Mouse (Mus musculus): ENCODE measurements at regions not wholly inside any gene's neighbourhood (a gene's known extent, or its start where the extent isn't known, plus 50 kb on each side); places are given as distances from the start of the nearest gene placed in this dataset.

DNA sequence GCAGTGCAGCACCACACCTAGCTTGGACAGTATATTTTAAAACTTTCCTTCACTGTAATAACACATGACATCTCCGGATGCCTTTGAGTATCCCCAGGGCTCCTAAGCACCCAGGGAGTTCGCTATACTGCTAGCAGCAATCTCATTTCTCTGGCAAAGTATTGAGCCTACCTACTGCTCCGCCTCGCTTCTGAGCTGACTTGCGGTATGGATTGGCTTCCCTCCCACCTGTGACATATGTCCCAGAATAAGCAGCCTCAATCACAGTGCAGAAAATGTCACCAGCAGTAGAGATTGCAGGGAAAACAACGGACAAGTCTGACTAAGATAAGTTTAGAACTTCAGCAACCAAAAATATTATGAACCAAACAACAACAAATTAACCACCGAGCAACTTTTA, 131.8 kb downstream of the Gm10260 start:
- no peak overlapping the region for H3K27ac ChIP-seq
- H3K4me3 ChIP-seq: no peak overlapping the region
- H3K4me1 ChIP-seq (replicated peaks): no peaks in the 10 kb centered on the region
- ATAC-seq (ENCODE audit: low FRiP score): no peak
- 89% methylated on average over 7 of the region's 7 CpGs for WGBS
- H3K36me3 ChIP-seq: no peaks in the 10 kb centered on the region
- no peak overlapping the region for H3K9ac ChIP-seq
- no peaks in the 10 kb centered on the region for H3K27me3 ChIP-seq
- H3K4me2 ChIP-seq: no peak overlapping the region
- H3K9me3 ChIP-seq: no peaks in the 10 kb centered on the region

DNA sequence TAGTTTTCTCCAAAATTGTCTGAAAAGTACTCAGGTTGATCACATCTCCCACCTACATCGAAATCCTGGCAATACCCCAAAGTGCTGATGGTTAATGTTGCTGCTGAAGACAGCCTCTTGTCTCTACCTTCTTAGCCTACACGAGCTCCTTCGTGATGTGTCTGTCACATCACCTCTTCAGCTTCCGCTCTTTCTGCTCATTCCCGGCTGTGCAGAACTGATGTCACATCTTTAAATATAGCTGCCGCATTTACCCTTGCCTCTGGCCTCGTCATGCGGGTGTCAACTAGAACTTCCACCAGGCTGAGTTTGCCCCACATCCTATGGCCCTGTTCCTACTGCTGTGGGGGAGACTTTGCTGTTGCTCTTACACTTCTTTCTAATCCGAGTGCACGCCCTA, 133.2 kb downstream of the Gm10260 start:
- no peak overlapping the region for H3K4me3 ChIP-seq
- ATAC-seq (ENCODE audit: low FRiP score): no peak
- no peak overlapping the region for H3K4me2 ChIP-seq
- no peaks in the 10 kb centered on the region for H3K27me3 ChIP-seq
- no peaks in the 10 kb centered on the region for H3K36me3 ChIP-seq
- no peak overlapping the region for H3K9ac ChIP-seq
- H3K4me1 ChIP-seq (replicated peaks): no peaks in the 10 kb centered on the region
- no peaks in the 10 kb centered on the region for H3K9me3 ChIP-seq
- no peak overlapping the region for H3K27ac ChIP-seq
- 95% methylated on average over 10 of the region's 10 CpGs for WGBS

DNA sequence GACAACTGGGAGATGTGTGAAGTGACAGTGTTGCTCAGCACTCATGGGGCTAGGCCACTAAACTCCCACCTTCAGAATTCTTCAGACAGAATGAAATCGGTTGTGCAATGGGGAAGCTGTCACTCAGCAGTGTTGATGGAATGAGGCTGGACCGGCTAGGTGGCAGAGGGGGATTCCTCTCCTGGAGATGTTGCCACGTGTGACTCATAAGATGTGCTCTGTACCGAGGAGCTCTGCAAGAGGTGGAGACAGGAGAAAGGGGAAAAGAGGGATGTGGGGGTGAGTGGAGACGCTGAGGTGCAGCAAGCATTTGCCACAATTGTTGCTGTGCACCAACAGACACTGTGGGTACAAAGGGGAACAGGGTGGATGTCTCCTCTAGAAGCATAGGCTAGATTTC, 133.6 kb downstream of the Gm10260 start:
- H3K4me1 ChIP-seq (replicated peaks): no peaks in the 10 kb centered on the region
- no peaks in the 10 kb centered on the region for H3K27me3 ChIP-seq
- H3K27ac ChIP-seq: no peak overlapping the region
- H3K9ac ChIP-seq: no peak overlapping the region
- 84% methylated on average over 5 of the region's 5 CpGs for WGBS
- no peak overlapping the region for H3K4me2 ChIP-seq
- H3K9me3 ChIP-seq: no peaks in the 10 kb centered on the region
- no peak overlapping the region for H3K4me3 ChIP-seq
- ATAC-seq (ENCODE audit: low FRiP score): no peak
- H3K36me3 ChIP-seq: no peaks in the 10 kb centered on the region

DNA sequence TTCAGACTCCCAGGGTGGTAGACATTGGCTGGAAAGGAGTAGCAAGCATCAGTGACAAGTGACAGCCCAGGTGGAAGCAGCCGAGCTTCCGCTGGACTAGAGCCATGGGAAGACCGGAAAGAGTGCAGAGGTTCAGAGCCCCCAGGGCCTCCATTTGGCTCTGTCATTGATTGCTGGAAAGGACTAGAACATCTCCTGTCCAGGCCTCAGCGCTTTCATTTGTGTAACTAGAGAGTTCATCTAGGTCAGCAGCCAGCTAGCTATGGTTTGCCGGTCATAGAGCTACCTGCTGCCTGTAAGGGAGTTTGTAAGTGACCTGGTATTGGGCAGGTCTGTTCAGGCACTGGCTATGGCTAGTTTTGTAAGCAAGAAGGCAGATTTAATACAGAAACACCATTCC, 134.3 kb downstream of the Gm10260 start:
- Histone ChIP-seq H3K9me3 (no peaks in the 10 kb centered on the region), H3K4me1 (replicated peaks) (no peaks in the 10 kb centered on the region), H3K4me2 (no peak overlapping the region), H3K27me3 (no peaks in the 10 kb centered on the region), H3K27ac (no peak overlapping the region), H3K36me3 (no peaks in the 10 kb centered on the region), H3K4me3 (no peak overlapping the region), H3K9ac (no peak overlapping the region)
- WGBS: 95% methylated on average over 5 of the region's 5 CpGs
- no peak for ATAC-seq (ENCODE audit: low FRiP score)

DNA sequence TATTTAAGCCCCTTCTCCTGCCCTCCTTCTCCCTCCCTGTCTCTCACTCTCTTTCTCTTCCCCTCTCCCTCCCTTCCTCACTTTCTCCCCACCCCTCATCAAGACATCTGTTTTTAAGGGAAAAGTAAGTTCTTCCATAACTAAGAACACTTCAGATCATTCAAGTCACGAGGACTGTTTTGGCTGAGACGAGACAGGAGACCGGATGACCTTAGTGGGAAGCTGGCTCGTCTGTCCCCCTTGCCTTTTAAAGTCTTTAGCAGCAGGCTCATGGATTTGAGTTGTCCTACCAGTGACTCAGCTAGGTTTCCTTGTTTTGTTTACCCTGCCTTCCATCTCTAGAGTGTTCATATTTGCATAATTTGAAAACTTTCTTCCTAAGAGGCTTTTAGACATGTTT, 135.0 kb downstream of the Gm10260 start:
- H3K4me2 ChIP-seq: no peak overlapping the region
- H3K9me3 ChIP-seq: no peaks in the 10 kb centered on the region
- no peak for ATAC-seq (ENCODE audit: low FRiP score)
- H3K4me1 ChIP-seq (replicated peaks): no peaks in the 10 kb centered on the region
- H3K36me3 ChIP-seq: no peaks in the 10 kb centered on the region
- H3K27me3 ChIP-seq: no peaks in the 10 kb centered on the region
- H3K27ac ChIP-seq: no peak overlapping the region
- 86% methylated on average over 4 of the region's 4 CpGs for WGBS
- no peak overlapping the region for H3K4me3 ChIP-seq
- H3K9ac ChIP-seq: no peak overlapping the region

DNA sequence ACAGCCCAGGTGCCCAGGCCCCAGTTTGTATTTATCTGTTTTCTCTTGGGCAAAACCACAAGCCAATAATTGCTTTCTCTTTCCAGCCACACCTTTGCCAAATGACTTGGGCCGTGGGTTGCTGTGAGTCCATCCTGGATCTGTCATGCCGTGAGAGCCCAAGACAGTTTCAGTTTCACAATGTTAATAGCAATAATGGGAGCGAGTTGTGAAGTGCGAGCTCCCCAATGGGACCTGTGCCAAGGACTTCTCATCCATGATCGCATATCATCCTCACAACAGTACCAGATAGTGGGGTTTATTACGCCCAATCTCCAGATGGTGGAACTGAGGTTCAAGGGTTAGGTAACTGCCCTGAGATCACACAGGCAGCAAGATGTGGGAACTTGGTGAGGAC, 142.2 kb downstream of the Gm10260 start:
- H3K4me3 ChIP-seq: no peak overlapping the region
- no peaks in the 10 kb centered on the region for H3K27me3 ChIP-seq
- no peak for ATAC-seq (ENCODE audit: low FRiP score)
- no peak overlapping the region for H3K9ac ChIP-seq
- H3K36me3 ChIP-seq: no peaks in the 10 kb centered on the region
- H3K4me1 ChIP-seq (replicated peaks): no peaks in the 10 kb centered on the region
- no peaks in the 10 kb centered on the region for H3K9me3 ChIP-seq
- no peak overlapping the region for H3K27ac ChIP-seq
- WGBS: 92% methylated on average over 6 of the region's 6 CpGs
- no peak overlapping the region for H3K4me2 ChIP-seq

DNA sequence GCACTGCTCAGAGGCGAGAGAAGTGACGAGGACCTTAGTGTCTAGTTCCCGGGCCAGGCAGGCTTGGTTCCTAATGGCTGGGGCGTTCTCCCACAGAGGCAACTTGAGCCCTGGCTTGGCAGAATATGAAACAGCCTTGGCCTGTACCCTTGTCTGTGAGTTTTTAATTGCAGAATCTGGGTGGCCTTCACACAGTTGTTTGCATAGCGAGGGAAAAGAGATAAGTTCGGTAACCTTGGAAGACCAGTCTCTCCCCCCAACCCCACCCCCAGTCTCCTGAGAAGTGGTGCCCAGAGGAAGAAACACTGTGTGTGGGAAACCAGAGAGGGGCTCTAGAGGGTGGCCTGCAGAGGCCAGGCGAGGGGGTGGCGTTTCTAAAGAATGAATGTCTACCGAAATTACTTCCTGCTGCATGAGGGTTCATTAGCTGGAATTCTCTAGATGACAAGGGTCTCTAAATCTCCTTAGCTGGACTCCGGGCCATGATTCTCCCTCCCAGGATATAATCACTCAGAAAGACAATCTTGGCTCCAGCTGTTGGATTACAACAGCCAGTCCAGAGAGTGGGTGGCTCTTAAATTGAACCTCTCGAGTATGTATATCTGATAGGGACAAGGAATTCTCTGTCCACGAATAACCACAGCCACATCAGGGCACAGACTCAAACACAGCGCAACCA, 142.8 kb downstream of the Gm10260 start:
- WGBS: 81% methylated on average over 13 of the region's 13 CpGs
- Histone ChIP-seq H3K4me3 (no peak overlapping the region), H3K27ac (no peak overlapping the region), H3K9ac (no peak overlapping the region), H3K4me2 (no peak overlapping the region), H3K9me3 (no peaks in the 10 kb centered on the region), H3K36me3 (no peaks in the 10 kb centered on the region), H3K4me1 (replicated peaks) (no peaks in the 10 kb centered on the region), H3K27me3 (no peaks in the 10 kb centered on the region)
- ATAC-seq (ENCODE audit: low FRiP score): no peak

DNA sequence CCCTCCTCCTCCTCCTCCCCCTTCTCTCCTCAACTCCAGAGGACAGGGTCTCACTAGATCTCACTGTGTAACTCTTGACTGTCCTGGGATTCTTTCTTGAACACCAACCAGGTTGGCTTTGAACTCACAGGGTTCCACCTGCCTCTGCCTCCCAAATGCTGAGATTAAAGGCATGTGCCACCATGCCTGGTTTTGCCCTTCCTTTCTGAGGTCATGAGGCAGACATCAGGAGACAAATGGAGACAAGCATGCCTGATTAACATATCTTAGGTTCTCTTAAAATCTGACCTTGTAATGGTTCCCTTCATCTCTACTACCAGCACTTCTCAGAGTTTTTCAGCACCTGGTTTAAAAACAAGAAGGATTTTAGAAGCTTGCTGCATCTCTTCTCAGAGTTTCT, 143.5 kb downstream of the Gm10260 start:
- Histone ChIP-seq H3K4me1 (replicated peaks) (no peaks in the 10 kb centered on the region), H3K9me3 (no peaks in the 10 kb centered on the region), H3K4me3 (no peak overlapping the region), H3K9ac (no peak overlapping the region), H3K27ac (no peak overlapping the region), H3K27me3 (no peaks in the 10 kb centered on the region), H3K36me3 (no peaks in the 10 kb centered on the region), H3K4me2 (no peak overlapping the region)
- ATAC-seq (ENCODE audit: low FRiP score): no peak

DNA sequence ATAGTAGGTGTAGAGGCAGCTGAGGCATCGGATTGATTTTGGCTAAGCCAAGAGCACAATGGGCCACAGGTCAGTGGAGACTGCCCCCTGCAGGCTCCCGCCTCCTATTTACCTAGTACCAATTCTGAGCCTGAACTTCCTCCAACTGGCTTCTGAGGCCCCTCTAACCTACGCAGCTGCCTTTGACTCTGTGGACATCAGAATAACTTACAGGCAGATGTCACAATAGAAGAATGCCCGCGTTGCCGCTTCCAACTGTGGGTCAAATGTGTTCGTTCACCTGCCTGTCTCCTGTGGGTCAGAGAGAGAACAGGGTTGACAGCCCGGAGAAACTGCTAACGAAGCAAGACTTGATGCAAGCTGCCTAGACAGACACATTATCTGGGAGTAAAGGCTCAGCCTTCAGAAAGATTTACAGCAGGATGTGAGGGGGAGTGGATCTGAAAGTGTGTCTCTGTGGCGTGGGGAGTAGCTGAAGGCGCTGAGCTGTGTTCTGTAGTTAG, 153.2 kb downstream of the Gm10260 start:
- 0 out of 2 replicates have a peak overlapping the region, but pooled peaks have one; percentile 12 for H3K27ac ChIP-seq
- no peaks in the 10 kb centered on the region for H3K9me3 ChIP-seq
- H3K27me3 ChIP-seq: no peaks in the 10 kb centered on the region
- 29% methylated on average over 11 of the region's 11 CpGs for WGBS
- ATAC-seq (ENCODE audit: low FRiP score): no peak
- peaks cover 12% of the 10 kb centered on the region for H3K4me1 ChIP-seq (replicated peaks)
- no peak overlapping the region for H3K4me3 ChIP-seq
- H3K9ac ChIP-seq: no peak overlapping the region
- H3K36me3 ChIP-seq: no peaks in the 10 kb centered on the region
- H3K4me2 ChIP-seq: no peak overlapping the region

DNA sequence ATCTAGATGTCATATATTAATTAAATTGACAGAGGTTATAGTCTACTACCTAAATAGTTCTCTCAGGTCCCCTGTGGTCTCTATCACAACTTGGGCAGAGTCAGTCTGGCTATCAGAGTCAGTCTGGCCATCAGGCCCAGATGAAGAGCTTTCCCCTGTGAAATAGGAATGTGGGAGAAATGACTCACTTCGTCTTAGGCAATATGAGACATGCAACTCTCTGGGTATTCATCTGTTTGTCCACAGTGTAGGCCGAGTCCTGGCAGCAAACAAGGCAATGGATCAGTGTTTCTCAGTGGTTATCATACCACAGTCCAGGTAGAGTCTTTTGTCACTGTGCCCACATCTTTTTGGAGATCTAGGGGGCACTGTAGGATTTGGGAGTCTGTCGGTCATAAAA, 156.0 kb downstream of the Gm10260 start:
- Histone ChIP-seq H3K4me2 (no peak overlapping the region), H3K36me3 (no peaks in the 10 kb centered on the region), H3K9me3 (no peaks in the 10 kb centered on the region), H3K27ac (no peak overlapping the region), H3K4me3 (no peak overlapping the region), H3K4me1 (replicated peaks) (peaks cover 17% of the 10 kb centered on the region), H3K27me3 (no peaks in the 10 kb centered on the region), H3K9ac (no peak overlapping the region)
- 92% methylated on average over 3 of the region's 3 CpGs for WGBS
- no peak for ATAC-seq (ENCODE audit: low FRiP score)

DNA sequence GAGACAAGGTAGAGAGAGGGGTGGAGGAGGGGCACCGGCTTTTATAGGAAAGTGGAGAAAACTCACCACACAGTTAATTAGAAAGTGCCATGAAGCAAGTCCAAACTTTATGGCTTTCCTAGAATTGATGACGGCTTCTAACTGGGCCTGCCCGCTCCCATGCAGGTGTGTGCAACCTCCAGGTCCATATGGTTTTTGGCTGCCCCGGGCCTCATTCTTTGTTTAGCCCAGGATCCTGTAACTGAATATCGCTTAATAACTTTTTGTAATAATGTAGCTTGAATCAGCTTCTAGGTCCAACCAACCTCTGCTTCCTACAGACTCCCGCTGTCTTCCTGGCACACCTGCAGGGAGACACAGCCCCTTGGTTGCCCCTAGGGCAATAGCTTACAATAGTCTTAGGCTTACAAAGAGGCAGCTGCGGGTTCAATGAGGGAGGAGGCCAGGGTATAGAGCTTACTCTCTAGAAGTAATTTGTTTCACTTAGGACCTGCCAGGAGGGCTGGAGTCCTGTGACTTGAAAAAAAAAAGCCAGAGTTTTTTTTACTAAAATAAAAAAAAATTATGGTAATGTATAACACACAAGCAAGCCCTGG, 159.2 kb downstream of the Gm10260 start:
- no peak overlapping the region for H3K4me3 ChIP-seq
- no peaks in the 10 kb centered on the region for H3K27me3 ChIP-seq
- 70% methylated on average over 7 of the region's 7 CpGs for WGBS
- H3K27ac ChIP-seq: no peak overlapping the region
- no peak overlapping the region for H3K9ac ChIP-seq
- H3K9me3 ChIP-seq: no peaks in the 10 kb centered on the region
- no peaks in the 10 kb centered on the region for H3K36me3 ChIP-seq
- peaks cover 17% of the 10 kb centered on the region for H3K4me1 ChIP-seq (replicated peaks)
- no peak overlapping the region for H3K4me2 ChIP-seq
- no peak for ATAC-seq (ENCODE audit: low FRiP score)

DNA sequence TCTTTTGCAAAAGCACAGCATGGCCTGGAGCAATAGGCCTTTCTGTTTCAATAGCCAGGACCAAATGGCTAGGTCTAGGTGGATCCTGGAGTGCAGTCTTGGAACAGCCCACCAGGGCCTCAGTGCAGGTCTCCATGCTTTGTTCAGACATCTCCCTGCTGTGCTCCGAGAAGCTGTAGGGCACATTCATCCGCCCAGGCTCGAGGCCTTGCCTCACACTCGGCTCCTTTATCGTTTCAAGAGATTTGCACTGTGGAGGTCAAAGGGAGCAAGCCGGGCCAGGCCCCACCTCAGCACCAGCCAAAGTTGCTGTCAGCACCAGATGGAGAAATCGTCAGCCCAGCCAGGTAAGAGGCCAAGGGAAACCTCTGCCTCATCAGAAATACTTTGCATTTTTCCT, 160.3 kb downstream of the Gm10260 start:
- 71% methylated on average over 7 of the region's 7 CpGs for WGBS
- H3K27ac ChIP-seq: no peak overlapping the region
- H3K36me3 ChIP-seq: no peaks in the 10 kb centered on the region
- no peak overlapping the region for H3K9ac ChIP-seq
- H3K4me1 ChIP-seq (replicated peaks): peaks cover 17% of the 10 kb centered on the region
- no peak overlapping the region for H3K4me3 ChIP-seq
- H3K9me3 ChIP-seq: no peaks in the 10 kb centered on the region
- no peaks in the 10 kb centered on the region for H3K27me3 ChIP-seq
- H3K4me2 ChIP-seq: no peak overlapping the region
- ATAC-seq (ENCODE audit: low FRiP score): no peak
